Mouse (Mus musculus): Measurements from ENCODE around the gene Trim2. TPM values are rescaled to one million over a fixed set of nuclear protein-coding genes. Genes with fewer than 3 reads are reported as not detected.

Trim2 gene
- polyA plus RNA-seq, 1 experiment from 2014 or later, result 8.0 TPM

DNA sequence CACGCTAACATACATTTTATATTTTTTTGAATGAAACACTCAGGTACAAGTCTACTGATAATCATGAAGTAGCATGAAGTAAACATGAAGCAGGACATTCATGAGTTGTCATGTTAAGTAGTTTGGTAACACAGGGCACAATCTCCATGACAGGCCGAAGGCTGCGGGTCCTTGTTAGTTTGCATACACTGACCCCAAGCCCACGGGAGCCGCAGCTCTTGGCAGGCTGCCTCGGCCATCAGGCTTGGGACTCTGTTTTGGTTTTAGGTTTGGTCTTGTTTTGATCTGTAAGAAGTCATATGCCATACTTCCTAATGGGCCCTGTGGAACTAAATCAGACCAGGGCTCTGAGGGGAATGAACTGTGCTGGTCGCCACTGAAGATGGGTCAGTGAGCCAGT lies 188.0 kb downstream of the Trim2 start:
- H3K36me3 ChIP-seq, result no peaks in the 10 kb centered on the region
- no peaks in the 10 kb centered on the region for H3K27me3 ChIP-seq (ENCODE audit: insufficient read depth, poor library complexity, severe bottlenecking)
- no peak overlapping the region for H3K4me3 ChIP-seq
- no peak overlapping the region for H3K27ac ChIP-seq
- no peaks in the 10 kb centered on the region for H3K4me1 ChIP-seq
- H3K9me3 ChIP-seq, result no peaks in the 10 kb centered on the region
- DNase-seq (ENCODE audit: low spot score), result no peak
- WGBS, result 90% methylated on average over 7 of the region's 7 CpGs

DNA sequence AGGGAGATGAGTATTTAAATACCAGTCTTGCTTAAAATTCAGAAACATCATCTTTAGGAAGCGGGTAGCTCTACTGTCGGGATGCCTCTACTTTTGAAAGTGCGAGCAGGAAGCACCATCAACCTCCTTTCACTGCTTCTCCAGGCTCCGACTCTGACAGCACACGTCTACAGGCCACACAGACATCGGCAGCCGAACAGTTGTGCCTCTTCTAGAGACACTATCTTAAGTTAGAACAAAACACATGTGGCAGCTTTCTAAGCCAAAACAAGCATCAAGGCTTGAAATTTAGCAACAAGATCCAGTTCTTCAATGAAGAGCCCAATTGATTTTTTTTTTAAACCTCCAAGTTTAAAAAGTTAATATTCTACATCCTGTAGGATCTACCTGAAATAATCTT lies 188.5 kb downstream of the Trim2 start:
- no peaks in the 10 kb centered on the region for H3K27me3 ChIP-seq (ENCODE audit: insufficient read depth, poor library complexity, severe bottlenecking)
- DNase-seq (ENCODE audit: low spot score), result no peak
- H3K4me3 ChIP-seq, result no peak overlapping the region
- 82% methylated on average over 7 of the region's 7 CpGs for WGBS
- H3K9me3 ChIP-seq, result no peaks in the 10 kb centered on the region
- H3K4me1 ChIP-seq, result no peaks in the 10 kb centered on the region
- no peak overlapping the region for H3K27ac ChIP-seq
- no peaks in the 10 kb centered on the region for H3K36me3 ChIP-seq

Other genes with a start within 250 kb of the Trim2 start
- gene Mnd1, start 151.1 kb downstream of the Trim2 start, polyA plus RNA-seq (2016; fragmentation: Nextera tagmentation; extraction: Ambion mirVana), result 10.0 and 14.0 TPM in 2 replicates
- gene Gm6525, start 132.8 kb downstream of the Trim2 start, polyA plus RNA-seq (2016; fragmentation: Nextera tagmentation; extraction: Ambion mirVana), result 0.14 and 0.25 TPM in 2 replicates
- gene Fhdc1, start 173.6 kb upstream of the Trim2 start, polyA plus RNA-seq (2016; fragmentation: Nextera tagmentation; extraction: Ambion mirVana), result 1.2 and 2.0 TPM in 2 replicates

Data from heart, embryonic 10.5 days (tissue).